Mouse (Mus musculus): ENCODE measurements around the gene Gclm.

GRCm38 (mm10) chr3:122316621-122317020 is 71.3 kb downstream of the Gclm start:
- TF ChIP-seq CTCF (IDR thresholded peaks at IDR 0.05; ENCODE audit: low read depth) (no peak), EP300 (IDR thresholded peaks at IDR 0.05; ENCODE audit: low read depth) (no peak)

All from heart, postnatal 0 days (tissue).